Mouse (Mus musculus): ENCODE data around the gene Nckap5.

DNA sequence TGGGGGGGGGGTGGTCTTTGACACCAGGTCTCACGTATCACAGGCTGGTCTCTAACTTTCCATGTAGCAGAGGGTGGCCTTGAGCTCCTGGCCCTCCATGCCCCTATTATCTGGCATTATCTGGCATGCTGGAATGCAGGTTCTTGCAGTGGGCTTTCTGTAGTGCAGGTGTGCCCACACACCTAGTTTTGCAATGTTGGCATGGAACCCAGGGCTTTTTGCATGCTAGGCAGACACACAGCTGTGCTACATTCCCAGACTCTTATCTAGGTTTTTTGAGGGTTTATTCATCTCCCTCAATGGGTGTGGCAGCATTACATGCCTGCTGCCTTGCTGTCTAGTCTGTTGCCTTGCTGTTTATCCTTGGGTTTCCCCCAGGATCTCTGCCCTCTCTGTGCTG is 151.3 kb downstream of the Nckap5 start:
- TF ChIP-seq POLR2A (IDR thresholded peaks at IDR 0.05; ENCODE audit: low read depth, low read length), result no peak
- no peak for TF ChIP-seq CTCF (conservative IDR thresholded peaks at IDR 0.05 in 1 of 2, IDR thresholded peaks at IDR 0.05 in 1 of 2; ENCODE audit: low read depth in 2 of 2, low read length in 2 of 2)
- no peak for TF ChIP-seq CHD1 (IDR thresholded peaks at IDR 0.05; ENCODE audit: low read depth, low read length)
- TF ChIP-seq ETS1 (conservative IDR thresholded peaks at IDR 0.05; ENCODE audit: low read depth, low read length), result no peak
- no peak for TF ChIP-seq USF2 (conservative IDR thresholded peaks at IDR 0.05; ENCODE audit: low read depth, low read length)
- no peak for TF ChIP-seq HCFC1 (IDR thresholded peaks at IDR 0.05; ENCODE audit: low read depth, low read length)
- no peak for TF ChIP-seq CHD2 (IDR thresholded peaks at IDR 0.05; ENCODE audit: low read length)
- TF ChIP-seq ELF1 (IDR thresholded peaks at IDR 0.05; ENCODE audit: low read depth, low read length), result no peak
- TF ChIP-seq TCF12 (IDR thresholded peaks at IDR 0.05; ENCODE audit: low read depth, low read length), result no peak
- TF ChIP-seq RAD21 (IDR thresholded peaks at IDR 0.05; ENCODE audit: low read depth, low read length), result no peak
- TF ChIP-seq ZNF384 (IDR thresholded peaks at IDR 0.05; ENCODE audit: low read depth, low read length), result no peak
- no peak for TF ChIP-seq GABPA (IDR thresholded peaks at IDR 0.05; ENCODE audit: insufficient replicate concordance, low read depth, low read length)
- no peak for TF ChIP-seq EP300 (IDR thresholded peaks at IDR 0.05; ENCODE audit: low read length)
- no peak for TF ChIP-seq MAX (IDR thresholded peaks at IDR 0.05; ENCODE audit: low read length)
